Mouse (Mus musculus) hindbrain, embryonic 15.5 days (tissue): ENCODE data around the gene Gm49336. TPM values are rescaled to one million over a fixed set of nuclear protein-coding genes. Genes with fewer than 3 reads are reported as not detected.
A peak's percentile ranks its signal among the peaks of the same experiment; 100 is the strongest.

Experiments used
- ATAC-seq: fragments of 200-750 bp; cut with Nextera tagmentation; 2 replicates; pipeline ENCODE4 v1.8.0; 2017; ENCODE audit warnings: low read depth, moderate number of reproducible peaks, moderate TSS enrichment; ENCODE audit not compliant: low FRiP score
- H3K27ac ChIP-seq: fragments of 300-500 bp; sonication (generic); replicated peaks from 2 replicates; pipeline ENCODE4 v1.5.1; 2015; ENCODE audit warnings: mild to moderate bottlenecking, inconsistent platforms
- H3K27me3 ChIP-seq: fragments of 300-500 bp; sonication (generic); 2 replicates; pipeline ENCODE4 v1.6.1; 2015; ENCODE audit warnings: control low read depth, inconsistent platforms
- H3K36me3 ChIP-seq: fragments of 300-500 bp; sonication (generic); 2 replicates; pipeline ENCODE4 v1.6.1; 2015; ENCODE audit warnings: control low read depth, inconsistent platforms
- H3K4me1 ChIP-seq: fragments of 300-500 bp; sonication (generic); replicated peaks from 2 replicates; pipeline ENCODE4 v1.6.1; 2015; ENCODE audit warnings: control low read depth, inconsistent platforms
- H3K4me2 ChIP-seq: fragments of 300-500 bp; sonication (generic); 2 replicates; pipeline ENCODE4 v1.6.1; 2015; ENCODE audit warnings: moderate library complexity, mild to moderate bottlenecking, inconsistent platforms
- H3K4me3 ChIP-seq: fragments of 300-500 bp; sonication (generic); 2 replicates; pipeline ENCODE4 v1.5.1; 2015; ENCODE audit warnings: mild to moderate bottlenecking, inconsistent platforms
- H3K9ac ChIP-seq: fragments of 300-500 bp; sonication (generic); 2 replicates; pipeline ENCODE4 v1.6.1; 2015; ENCODE audit warnings: inconsistent platforms
- H3K9me3 ChIP-seq: fragments of 300-500 bp; sonication (generic); 2 replicates; pipeline ENCODE4 v1.6.1; 2016; ENCODE audit warnings: control low read depth, inconsistent platforms
- WGBS: fragments of 180-500 bp; shearing (Covaris S2); methylation state at CpG from one replicate; pipeline ENCODE4 v1.1.7; 2015; 5-methylcytosine and 5-hydroxymethylcytosine counted together
- polyA plus RNA-seq: library from polyadenylated mRNA; unstranded; fragments of >200 nt; fragmentation: Nextera tagmentation; extraction: Ambion mirVana; gene quantifications from 2 replicates; pipeline ENCODE4 v1.2.1, GENCODE M21; 2015

Gene Gm49336
- polyA plus RNA-seq, 1 experiment from 2014 or later: 47.3 TPM

- Histone ChIP-seq H3K36me3 (peaks cover 18% of the 10 kb centered on the region; the same call in 1 of the 2 replicates), H3K4me1 (no peaks in the 10 kb centered on the region), H3K9me3 (no peaks in the 10 kb centered on the region), H3K9ac (no peak overlapping the region), H3K4me2 (no peak overlapping the region), H3K4me3 (no peak overlapping the region), H3K27me3 (no peaks in the 10 kb centered on the region), H3K27ac (no peak overlapping the region)
- WGBS: 98% methylated on average over 1 of the region's 1 CpGs
- no peak for ATAC-seq
These were observed 35.2 kb downstream of the Gm49336 start for GRCm38 (mm10) chr14:60216125-60216524.

- no peak overlapping the region for H3K4me2 ChIP-seq
- no peak overlapping the region for H3K27ac ChIP-seq
- H3K4me1 ChIP-seq: no peaks in the 10 kb centered on the region
- no peak overlapping the region for H3K4me3 ChIP-seq
- H3K9me3 ChIP-seq: no peaks in the 10 kb centered on the region
- peaks cover 15% of the 10 kb centered on the region; the same call in 1 of the 2 replicates for H3K36me3 ChIP-seq
- WGBS: 94% methylated on average over 3 of the region's 3 CpGs
- no peak overlapping the region for H3K9ac ChIP-seq
- no peak for ATAC-seq
- no peaks in the 10 kb centered on the region for H3K27me3 ChIP-seq
These were observed 36.3 kb downstream of the Gm49336 start for GRCm38 (mm10) chr14:60215000-60215399.

- Histone ChIP-seq H3K36me3 (peaks cover 8% of the 10 kb centered on the region; the same call in 1 of the 2 replicates), H3K27me3 (no peaks in the 10 kb centered on the region), H3K4me3 (no peak overlapping the region), H3K4me2 (no peak overlapping the region), H3K4me1 (no peaks in the 10 kb centered on the region), H3K9ac (no peak overlapping the region), H3K27ac (no peak overlapping the region), H3K9me3 (no peaks in the 10 kb centered on the region)
- 94% methylated on average over 1 of the region's 1 CpGs for WGBS
- no peak for ATAC-seq
These were observed 37.3 kb downstream of the Gm49336 start for GRCm38 (mm10) chr14:60214040-60214439.

GRCm38 (mm10) chr14:60209166-60209565, 42.1 kb downstream of the Gm49336 start:
- Histone ChIP-seq H3K9me3 (no peaks in the 10 kb centered on the region), H3K36me3 (no peaks in the 10 kb centered on the region), H3K4me3 (no peak overlapping the region), H3K27me3 (no peaks in the 10 kb centered on the region), H3K4me2 (no peak overlapping the region), H3K9ac (no peak overlapping the region), H3K4me1 (no peaks in the 10 kb centered on the region), H3K27ac (no peak overlapping the region)
- no peak for ATAC-seq
- WGBS: 97% methylated on average over 7 of the region's 7 CpGs

GRCm38 (mm10) chr14:60204993-60205392, 46.3 kb downstream of the Gm49336 start:
- H3K36me3 ChIP-seq: no peaks in the 10 kb centered on the region
- H3K9me3 ChIP-seq: no peaks in the 10 kb centered on the region
- no peaks in the 10 kb centered on the region for H3K4me1 ChIP-seq
- no peak overlapping the region for H3K4me2 ChIP-seq
- no peak for ATAC-seq
- no peak overlapping the region for H3K27ac ChIP-seq
- WGBS: 97% methylated on average over 6 of the region's 6 CpGs
- no peak overlapping the region for H3K4me3 ChIP-seq
- H3K9ac ChIP-seq: no peak overlapping the region
- no peaks in the 10 kb centered on the region for H3K27me3 ChIP-seq

GRCm38 (mm10) chr14:60196884-60197283, 54.4 kb downstream of the Gm49336 start, which contains the start of gene Atp8a2:
Atp8a2 (minus strand) TSS chr14:60197179.
- Histone ChIP-seq H3K4me1 (no peaks in the 10 kb centered on the region), H3K4me3 (no peak within 1 kb of the TSS), H3K4me2 (no peak within 1 kb of the TSS), H3K9ac (no peak within 1 kb of the TSS), H3K9me3 (no peaks in the 10 kb centered on the region), H3K27me3 (no peaks in the 10 kb centered on the region), H3K27ac (no peak within 1 kb of the TSS), H3K36me3 (no peaks in the 10 kb centered on the region)
- no peak for ATAC-seq
- WGBS: 87% methylated on average over 7 of the region's 7 CpGs

GRCm38 (mm10) chr14:60195999-60196398, 55.3 kb downstream of the Gm49336 start:
- ATAC-seq: no peak
- H3K9ac ChIP-seq: no peak overlapping the region
- H3K36me3 ChIP-seq: no peaks in the 10 kb centered on the region
- WGBS: 94% methylated on average over 5 of the region's 5 CpGs
- no peak overlapping the region for H3K4me3 ChIP-seq
- no peaks in the 10 kb centered on the region for H3K27me3 ChIP-seq
- no peaks in the 10 kb centered on the region for H3K4me1 ChIP-seq
- no peak overlapping the region for H3K4me2 ChIP-seq
- H3K27ac ChIP-seq: no peak overlapping the region
- H3K9me3 ChIP-seq: no peaks in the 10 kb centered on the region

GRCm38 (mm10) chr14:60194606-60195005, 56.7 kb downstream of the Gm49336 start:
- no peaks in the 10 kb centered on the region for H3K9me3 ChIP-seq
- no peak overlapping the region for H3K27ac ChIP-seq
- no peaks in the 10 kb centered on the region for H3K27me3 ChIP-seq
- no peak overlapping the region for H3K4me3 ChIP-seq
- no peaks in the 10 kb centered on the region for H3K36me3 ChIP-seq
- no peak overlapping the region for H3K4me2 ChIP-seq
- WGBS: 83% methylated on average over 1 of the region's 1 CpGs
- no peak overlapping the region for H3K9ac ChIP-seq
- no peaks in the 10 kb centered on the region for H3K4me1 ChIP-seq
- ATAC-seq: no peak

GRCm38 (mm10) chr14:60189771-60190170, 61.5 kb downstream of the Gm49336 start:
- no peaks in the 10 kb centered on the region for H3K4me1 ChIP-seq
- H3K4me2 ChIP-seq: no peak overlapping the region
- no peak overlapping the region for H3K27ac ChIP-seq
- WGBS: 75% methylated on average over 5 of the region's 5 CpGs
- H3K4me3 ChIP-seq: no peak overlapping the region
- H3K36me3 ChIP-seq: no peaks in the 10 kb centered on the region
- H3K27me3 ChIP-seq: no peaks in the 10 kb centered on the region
- no peak overlapping the region for H3K9ac ChIP-seq
- ATAC-seq: no peak
- no peaks in the 10 kb centered on the region for H3K9me3 ChIP-seq

- H3K4me2 ChIP-seq: no peak overlapping the region
- ATAC-seq: no peak
- 83% methylated on average over 5 of the region's 5 CpGs for WGBS
These were observed 63.0 kb downstream of the Gm49336 start for GRCm38 (mm10) chr14:60188201-60188825.

GRCm38 (mm10) chr14:60181306-60181705, 70.0 kb downstream of the Gm49336 start:
- 94% methylated on average over 2 of the region's 2 CpGs for WGBS
- no peak overlapping the region for H3K4me2 ChIP-seq
- no peak overlapping the region for H3K9ac ChIP-seq
- H3K4me3 ChIP-seq: no peak overlapping the region
- peaks cover 18% of the 10 kb centered on the region for H3K4me1 ChIP-seq
- no peak overlapping the region for H3K27ac ChIP-seq
- H3K27me3 ChIP-seq: no peaks in the 10 kb centered on the region
- no peaks in the 10 kb centered on the region for H3K36me3 ChIP-seq
- no peaks in the 10 kb centered on the region for H3K9me3 ChIP-seq
- no peak for ATAC-seq

More at GRCm38 (mm10) chr14:60188201-60188825, 63.0 kb downstream of the Gm49336 start:
- Histone ChIP-seq H3K27me3 (no peaks in the 10 kb centered on the region), H3K4me1 (no peaks in the 10 kb centered on the region), H3K36me3 (no peaks in the 10 kb centered on the region), H3K9me3 (no peaks in the 10 kb centered on the region), H3K4me3 (no peak overlapping the region), H3K9ac (no peak overlapping the region), H3K27ac (no peak overlapping the region)

- WGBS: 51% methylated on average over 2 of the region's 2 CpGs
- peaks cover 23% of the 10 kb centered on the region for H3K4me1 ChIP-seq
- H3K36me3 ChIP-seq: no peaks in the 10 kb centered on the region
- peak overlapping the region; percentile 77 for H3K4me2 ChIP-seq
- H3K27me3 ChIP-seq: 0 out of 2 replicates have a peak, but pooled peaks cover 4% of the 10 kb centered on the region
- ATAC-seq: no peak
- H3K9ac ChIP-seq: 0 out of 2 replicates have a peak overlapping the region, but pooled peaks have one; percentile 86
- peak overlapping the region; percentile 71 for H3K4me3 ChIP-seq
- H3K9me3 ChIP-seq: no peaks in the 10 kb centered on the region
- H3K27ac ChIP-seq: no peak overlapping the region
These were observed 72.7 kb downstream of the Gm49336 start for GRCm38 (mm10) chr14:60178571-60178955.
